Mouse (Mus musculus) brown adipose tissue, adult 24 weeks (tissue): Measurements from ENCODE around the gene Fadd. TPM values are rescaled to one million over a fixed set of nuclear protein-coding genes. Genes with fewer than 3 reads are reported as not detected.

ENCODE experiments used
- H3K27ac ChIP-seq: fragments of 200-500 bp; replicated peaks from 2 replicates; pipeline ENCODE4 v1.5.1; 2012; ENCODE audit warnings: low read depth, mild to moderate bottlenecking, low read length
- H3K4me1 ChIP-seq: fragments of 200-500 bp; 2 replicates; pipeline ENCODE4 v1.6.1; 2012; ENCODE audit warnings: low read length, mixed read lengths; ENCODE audit not compliant: control insufficient read depth, insufficient read depth, insufficient read length
- H3K4me3 ChIP-seq: fragments of 200-500 bp; 2 replicates; pipeline ENCODE4 v1.5.1; 2012; ENCODE audit warnings: low read depth, mild to moderate bottlenecking, low read length, moderate library complexity; ENCODE audit not compliant: insufficient read depth
- polyA plus RNA-seq: library from polyadenylated mRNA; stranded (reverse); fragments of >200 nt; gene quantifications from 2 replicates; pipeline ENCODE4 v1.2.4, GENCODE M21; 2012; ENCODE audit not compliant: missing spikeins, insufficient read depth, insufficient read length

Fadd gene
- polyA plus RNA-seq = 3.5 and 6.4 TPM in 2 replicates

GRCm38 (mm10) chr7:144582284-144582980, at the start of gene Fadd:
TSS of gene Fadd (minus strand) at chr7:144582463.
- Histone ChIP-seq H3K4me1 (peaks cover 4% of the 10 kb centered on the region; the same call in 1 of the 2 replicates), H3K27ac (peak within 1 kb of the TSS; percentile 88), H3K4me3 (peak within 1 kb of the TSS; percentile 81)

DNA sequence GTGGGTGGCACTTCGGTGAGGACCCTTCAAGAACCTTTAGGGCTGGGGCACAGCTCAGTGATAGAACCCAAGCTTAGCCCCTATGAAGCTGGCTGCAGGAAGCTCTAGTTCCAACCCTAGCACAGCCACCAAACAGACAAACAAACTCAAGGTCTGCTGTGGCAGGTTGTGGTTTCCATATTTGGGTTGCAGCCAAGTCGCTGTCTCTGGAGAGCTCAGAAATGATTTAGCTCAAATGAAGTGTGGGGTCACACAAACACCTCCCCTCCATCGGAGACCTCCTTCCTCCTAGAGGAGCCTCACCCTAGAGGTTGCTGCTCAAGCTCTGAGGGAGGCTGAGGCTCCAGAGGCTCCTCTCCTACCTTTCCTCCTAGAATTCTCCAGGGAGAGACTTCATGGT, 48.4 kb upstream of the Fadd start:
- peaks cover 19% of the 10 kb centered on the region; the same call in 1 of the 2 replicates for H3K4me1 ChIP-seq
- H3K4me3 ChIP-seq = no peak overlapping the region
- H3K27ac ChIP-seq = no peak overlapping the region

- no peak overlapping the region for H3K27ac ChIP-seq
- peaks cover 2% of the 10 kb centered on the region; the same call in 1 of the 2 replicates for H3K4me1 ChIP-seq
- no peak overlapping the region for H3K4me3 ChIP-seq
Measured at GRCm38 (mm10) chr7:144628334-144628915, 46.2 kb upstream of the Fadd start.

GRCm38 (mm10) chr7:144627606-144628333, 45.5 kb upstream of the Fadd start:
- no peak overlapping the region for H3K27ac ChIP-seq
- H3K4me1 ChIP-seq = no peaks in the 10 kb centered on the region; the same call in 1 of the 2 replicates
- no peak overlapping the region for H3K4me3 ChIP-seq

GRCm38 (mm10) chr7:144626042-144626441, 43.8 kb upstream of the Fadd start:
- Histone ChIP-seq H3K4me1 (no peaks in the 10 kb centered on the region), H3K27ac (0 out of 2 replicates have a peak overlapping the region, but pooled peaks have one; percentile 41), H3K4me3 (no peak overlapping the region)

DNA sequence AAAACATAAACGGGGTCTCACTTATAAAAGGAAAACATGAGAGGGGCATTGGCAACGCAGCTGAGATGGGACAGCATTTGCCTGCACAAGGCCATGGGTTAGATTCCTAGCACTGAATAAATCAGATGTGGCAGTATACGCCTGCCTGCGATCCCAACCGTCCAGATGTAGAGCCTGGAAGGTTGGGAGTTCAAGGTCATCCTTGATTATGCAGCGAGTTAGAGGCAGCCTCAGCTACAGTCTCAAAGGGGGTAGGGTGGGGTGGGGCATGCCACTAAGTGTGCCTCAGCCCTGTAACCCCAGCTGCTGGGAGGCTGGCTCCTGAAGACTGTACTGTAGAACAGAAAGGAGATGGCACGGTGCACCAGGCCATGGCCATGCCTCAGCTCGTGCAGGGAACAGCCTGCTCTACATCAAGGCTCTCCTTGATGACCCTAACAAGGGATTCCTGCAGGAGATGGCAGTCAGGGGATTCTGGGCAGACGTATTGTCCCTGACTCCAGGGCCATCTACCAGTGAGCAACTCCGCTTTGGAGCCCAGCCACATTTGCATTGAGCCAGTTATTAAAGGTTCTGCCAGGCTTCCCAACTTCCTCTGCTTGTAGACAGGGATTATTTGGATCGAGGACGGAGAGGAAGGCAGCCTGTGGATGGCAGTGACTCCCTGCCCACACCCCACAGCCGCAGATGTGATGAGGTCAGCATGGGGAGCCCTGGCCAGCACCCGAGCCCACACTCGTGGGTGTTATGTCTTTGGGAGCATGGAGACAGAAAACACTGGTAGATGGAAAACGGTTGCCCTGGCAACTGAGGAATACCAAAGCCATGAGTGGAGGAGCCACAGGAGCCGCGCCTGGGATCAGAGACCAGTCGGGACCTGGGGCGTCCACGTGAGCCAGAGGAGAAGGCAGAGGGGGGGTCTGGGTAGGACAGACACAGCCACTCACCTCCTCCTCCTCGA, 38.7 kb upstream of the Fadd start:
- no peak overlapping the region for H3K4me3 ChIP-seq
- 0 out of 2 replicates have a peak, but pooled peaks cover 3% of the 10 kb centered on the region for H3K4me1 ChIP-seq
- H3K27ac ChIP-seq = no peak overlapping the region

DNA sequence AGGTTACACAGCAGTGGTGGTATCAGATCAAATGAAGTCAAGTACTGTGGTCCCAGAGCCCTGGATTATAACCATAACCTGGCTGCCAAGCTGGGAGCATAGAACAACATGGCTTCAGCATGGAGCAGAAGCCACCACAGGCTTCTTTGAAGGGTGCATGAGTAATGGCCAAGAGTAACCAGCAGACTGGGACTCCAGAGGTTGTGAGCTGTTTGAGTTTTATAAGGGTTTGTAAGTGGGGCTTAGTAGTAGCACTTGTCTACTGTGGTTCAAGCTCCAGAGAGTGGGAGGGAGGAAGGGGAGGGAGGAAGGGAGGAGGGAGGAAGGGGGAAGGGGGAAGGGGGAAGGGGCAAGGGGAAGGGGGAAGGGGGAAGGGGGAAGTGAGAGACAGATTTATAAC, 38.1 kb upstream of the Fadd start:
- Histone ChIP-seq H3K4me1 (peaks cover 8% of the 10 kb centered on the region), H3K4me3 (no peak overlapping the region), H3K27ac (no peak overlapping the region)

DNA sequence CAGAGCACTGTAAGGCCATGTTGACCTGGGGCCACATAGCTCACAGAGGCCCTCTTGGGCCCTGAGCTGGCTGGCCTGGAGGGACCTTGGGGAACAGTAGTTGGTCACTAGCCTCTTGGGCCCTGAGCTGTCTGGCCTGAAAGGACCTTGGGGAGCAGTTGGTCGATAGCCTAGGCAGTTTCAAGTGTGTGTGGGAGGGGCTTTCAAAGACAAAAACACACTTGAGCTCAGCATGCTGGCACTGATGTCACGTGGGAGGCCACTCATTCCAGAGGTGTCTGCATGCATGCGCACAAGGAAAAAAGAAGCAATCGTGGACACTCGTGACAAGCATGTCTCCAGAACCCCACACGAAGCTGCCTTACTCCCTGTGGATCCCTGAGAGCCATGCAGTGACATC, 33.1 kb upstream of the Fadd start:
- H3K4me1 ChIP-seq = peaks cover 26% of the 10 kb centered on the region
- no peak overlapping the region for H3K4me3 ChIP-seq
- peak overlapping the region; percentile 49 for H3K27ac ChIP-seq

DNA sequence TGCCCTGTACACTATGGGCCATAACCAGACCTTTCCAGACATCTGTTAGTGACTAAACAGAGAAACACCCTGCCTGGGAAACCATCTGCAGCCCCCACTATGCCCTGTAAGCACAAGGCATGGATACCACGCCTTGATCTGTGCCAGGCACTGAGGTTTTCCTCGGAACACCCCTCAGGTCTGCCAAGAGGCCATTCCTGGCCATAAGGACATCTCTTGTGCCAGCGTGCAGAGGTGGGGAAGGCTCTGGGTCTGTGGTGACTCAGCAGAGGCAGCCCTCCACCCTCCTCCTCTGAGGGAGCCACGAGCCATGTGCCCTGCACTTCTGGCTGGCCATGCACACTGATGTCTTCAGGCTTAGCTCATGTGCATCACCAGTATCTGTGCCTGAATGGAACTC, 30.6 kb upstream of the Fadd start:
- H3K4me1 ChIP-seq = peaks cover 23% of the 10 kb centered on the region
- H3K4me3 ChIP-seq = no peak overlapping the region
- no peak overlapping the region for H3K27ac ChIP-seq

DNA sequence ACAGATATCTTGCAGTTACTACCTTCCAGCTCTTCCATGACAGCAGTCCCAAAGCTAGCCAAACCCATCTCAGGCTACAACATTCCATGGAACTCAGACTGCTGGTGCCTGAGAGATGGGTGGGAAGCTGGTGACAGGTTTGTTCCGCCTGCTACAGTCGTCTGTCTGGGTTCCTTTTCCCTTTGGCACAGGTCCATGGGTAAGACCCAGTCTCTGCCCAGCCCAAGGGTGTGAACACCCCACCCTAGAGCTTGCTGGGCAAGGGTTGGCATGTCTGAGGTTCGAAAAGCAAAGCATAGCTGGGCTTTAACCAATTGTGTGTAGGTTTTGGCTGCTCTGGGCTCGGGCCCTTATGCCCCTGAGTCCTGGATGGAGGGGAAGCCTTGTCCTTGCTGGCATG, 30.1 kb upstream of the Fadd start:
- H3K4me1 ChIP-seq = peaks cover 23% of the 10 kb centered on the region

DNA sequence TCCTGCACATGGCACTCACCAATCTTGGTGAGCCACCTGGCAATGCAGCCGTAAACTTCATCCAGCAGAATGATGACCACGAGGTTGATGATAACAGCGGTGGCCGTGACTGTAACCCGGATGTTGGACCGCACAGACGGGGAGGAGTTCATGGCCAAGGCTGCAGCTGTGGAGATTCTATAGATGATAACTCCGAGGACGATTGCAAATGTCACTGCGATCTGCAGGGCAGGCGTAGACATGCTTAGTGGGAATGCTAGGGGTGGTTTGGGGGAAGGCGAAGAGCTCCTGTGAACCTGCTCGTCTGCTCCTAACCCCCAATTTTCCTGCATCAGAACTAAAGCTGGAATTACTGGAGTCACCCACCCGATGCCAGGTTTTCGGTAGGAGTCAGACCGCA, 29.3 kb upstream of the Fadd start:
- no peak overlapping the region for H3K27ac ChIP-seq
- H3K4me3 ChIP-seq = no peak overlapping the region
- H3K4me1 ChIP-seq = peaks cover 23% of the 10 kb centered on the region

More for the DNA sequence above, 30.1 kb upstream of the Fadd start:
- H3K4me3 ChIP-seq = no peak overlapping the region
- H3K27ac ChIP-seq = no peak overlapping the region

GRCm38 (mm10) chr7:144609568-144609967, 27.3 kb upstream of the Fadd start:
- Histone ChIP-seq H3K4me3 (no peak overlapping the region), H3K4me1 (peaks cover 14% of the 10 kb centered on the region), H3K27ac (no peak overlapping the region)

- Histone ChIP-seq H3K4me3 (no peak overlapping the region), H3K4me1 (peaks cover 9% of the 10 kb centered on the region), H3K27ac (no peak overlapping the region)
Measured at GRCm38 (mm10) chr7:144607862-144608261, 25.6 kb upstream of the Fadd start.

DNA sequence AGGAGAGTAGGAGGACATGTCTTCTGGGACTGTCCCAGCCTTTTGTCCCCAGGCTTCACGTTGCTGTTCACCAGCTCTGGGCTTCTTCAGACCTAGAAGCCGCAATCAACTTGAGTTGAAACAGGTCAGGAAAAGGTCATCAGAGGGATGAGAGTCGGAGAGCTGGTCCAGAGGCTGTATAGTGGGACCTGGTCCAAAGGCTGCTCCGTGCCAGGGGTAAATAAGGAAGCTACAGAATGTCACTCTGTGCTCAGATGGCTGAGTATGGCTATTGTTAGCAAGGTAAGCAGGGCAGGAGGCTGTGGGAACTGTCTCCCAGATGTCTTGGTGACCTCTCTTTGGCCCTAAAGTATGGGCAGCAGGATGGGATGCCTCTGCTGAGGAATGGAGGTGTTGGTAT, 22.5 kb upstream of the Fadd start:
- Histone ChIP-seq H3K27ac (no peak overlapping the region), H3K4me1 (peaks cover 3% of the 10 kb centered on the region), H3K4me3 (no peak overlapping the region)
